Mouse (Mus musculus) thymus, postnatal 25 days (tissue): ENCODE data around the gene Kmt5c.
A peak's percentile ranks its signal among the peaks of the same experiment; 100 is the strongest.

ENCODE experiments used
- DNase-seq: peaks from one replicate; pipeline ENCODE4 v3.0.0; 2022

The Kmt5c gene

DNA sequence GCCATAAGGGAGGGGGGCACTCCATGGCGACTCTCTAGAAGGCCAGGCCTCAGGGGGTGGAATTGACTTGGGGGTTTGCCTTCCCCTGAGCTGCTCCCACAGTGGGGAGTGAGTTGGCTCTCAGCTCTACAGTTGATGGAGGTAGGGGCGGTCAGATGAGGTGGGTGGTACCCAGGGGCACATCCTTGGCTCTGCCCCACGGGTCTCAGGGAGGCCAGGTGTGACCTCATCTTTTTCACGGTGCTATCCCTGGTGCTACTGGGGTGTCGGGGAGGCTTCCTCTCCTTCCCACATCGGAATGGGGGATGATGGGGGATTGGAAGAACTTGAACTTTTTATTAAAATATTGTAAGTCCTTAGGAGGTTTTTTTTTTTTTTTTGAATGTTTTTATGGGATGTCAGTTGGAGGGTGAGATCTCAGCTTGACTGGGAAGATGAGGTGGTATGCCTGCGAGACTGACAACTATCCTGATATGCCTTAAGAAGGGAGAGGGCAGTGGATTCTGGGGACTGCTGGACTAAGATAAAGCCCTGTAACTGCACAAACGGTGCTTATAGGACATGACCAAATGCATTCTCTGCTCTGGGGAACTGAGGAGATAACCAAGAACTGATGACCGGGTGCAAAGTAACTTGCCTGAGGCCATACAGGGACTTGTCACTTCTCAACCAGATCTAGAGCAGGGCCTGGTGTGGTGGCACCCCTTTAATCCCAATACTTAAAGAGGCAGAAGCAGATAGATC is 7.4 kb downstream of the Kmt5c start:
- DNase-seq = no peak

DNA sequence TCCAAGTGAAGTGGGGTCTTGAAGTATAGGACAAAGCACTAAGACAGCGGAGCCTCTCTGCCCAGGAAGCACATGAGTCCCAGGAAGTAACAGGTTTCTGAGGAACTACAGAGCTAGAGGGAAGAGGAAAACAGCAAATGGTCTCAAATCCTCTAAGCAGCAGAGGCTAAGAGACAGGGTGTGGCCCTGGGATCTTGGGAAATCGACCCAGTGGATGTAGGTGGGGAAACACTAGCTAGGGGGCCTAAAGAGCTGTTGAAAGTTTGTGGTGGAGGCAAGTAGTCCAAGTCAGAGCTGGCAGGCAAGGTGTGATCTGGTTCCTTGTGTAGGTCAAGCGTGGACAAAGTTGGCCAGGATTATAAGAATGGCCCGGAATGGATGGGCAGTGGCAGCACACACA is 8.4 kb downstream of the Kmt5c start:
- no peak for DNase-seq

DNA sequence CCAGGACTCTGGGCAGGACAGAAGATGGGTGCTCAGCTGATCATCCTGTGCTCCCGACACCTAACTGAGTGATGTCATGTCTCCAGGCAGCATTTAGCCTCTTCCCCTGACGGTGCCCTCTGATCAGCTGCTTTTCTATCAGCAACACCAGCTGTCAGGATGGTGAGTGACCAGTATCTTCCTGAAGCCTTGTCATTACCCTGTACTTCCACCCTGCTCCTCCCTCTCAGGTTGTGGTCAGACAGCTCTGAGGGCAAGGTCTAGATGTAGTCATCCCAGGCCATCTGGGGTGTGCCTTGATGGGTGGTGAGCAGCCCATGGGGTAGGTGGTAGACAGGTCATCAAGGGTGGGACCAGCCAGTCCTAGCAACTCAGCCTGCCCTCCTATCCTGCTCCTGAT is 9.3 kb downstream of the Kmt5c start:
- DNase-seq = no peak

DNA sequence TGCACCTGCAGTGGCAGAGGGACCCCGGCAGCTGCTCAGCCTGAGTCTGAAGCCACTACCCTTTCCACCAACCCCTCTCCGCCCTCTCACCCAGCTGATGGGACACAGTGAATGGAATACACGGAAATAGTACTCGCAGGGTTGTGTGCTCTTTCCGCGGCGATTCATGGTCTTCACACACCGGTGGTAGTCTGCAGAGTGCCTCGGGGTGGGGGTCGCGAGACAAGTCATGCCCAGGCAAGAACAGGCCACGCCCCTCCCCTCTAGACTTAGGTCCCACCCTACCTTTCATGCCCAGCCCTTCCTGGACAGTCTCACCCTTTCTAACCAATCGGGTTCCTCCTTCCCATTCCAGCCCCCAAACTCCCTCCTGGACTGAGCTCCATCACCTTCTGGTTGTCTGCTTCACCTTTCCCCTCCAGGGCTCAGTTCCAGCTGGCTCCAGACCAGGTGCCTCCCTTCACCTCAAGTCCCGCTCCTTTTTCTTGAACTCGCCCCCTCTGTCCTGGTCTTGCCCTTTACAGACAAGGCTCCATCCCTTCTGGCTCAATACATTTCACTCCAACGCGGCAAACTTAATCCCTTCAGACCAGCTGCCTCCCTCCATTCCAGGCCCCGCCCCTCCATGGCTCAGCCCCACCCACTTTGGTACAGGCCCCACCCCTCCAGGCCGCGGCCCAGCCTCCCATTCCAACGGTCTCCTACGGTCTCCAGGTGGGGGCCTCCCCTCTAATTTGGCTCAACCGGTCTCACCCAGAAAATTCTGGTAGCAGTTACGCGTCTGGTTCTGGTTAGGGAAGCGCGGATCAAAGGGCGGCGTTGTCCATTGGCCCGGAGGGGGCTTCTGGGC is 12.3 kb downstream of the Kmt5c start:
- DNase-seq = peak; percentile 12

DNA sequence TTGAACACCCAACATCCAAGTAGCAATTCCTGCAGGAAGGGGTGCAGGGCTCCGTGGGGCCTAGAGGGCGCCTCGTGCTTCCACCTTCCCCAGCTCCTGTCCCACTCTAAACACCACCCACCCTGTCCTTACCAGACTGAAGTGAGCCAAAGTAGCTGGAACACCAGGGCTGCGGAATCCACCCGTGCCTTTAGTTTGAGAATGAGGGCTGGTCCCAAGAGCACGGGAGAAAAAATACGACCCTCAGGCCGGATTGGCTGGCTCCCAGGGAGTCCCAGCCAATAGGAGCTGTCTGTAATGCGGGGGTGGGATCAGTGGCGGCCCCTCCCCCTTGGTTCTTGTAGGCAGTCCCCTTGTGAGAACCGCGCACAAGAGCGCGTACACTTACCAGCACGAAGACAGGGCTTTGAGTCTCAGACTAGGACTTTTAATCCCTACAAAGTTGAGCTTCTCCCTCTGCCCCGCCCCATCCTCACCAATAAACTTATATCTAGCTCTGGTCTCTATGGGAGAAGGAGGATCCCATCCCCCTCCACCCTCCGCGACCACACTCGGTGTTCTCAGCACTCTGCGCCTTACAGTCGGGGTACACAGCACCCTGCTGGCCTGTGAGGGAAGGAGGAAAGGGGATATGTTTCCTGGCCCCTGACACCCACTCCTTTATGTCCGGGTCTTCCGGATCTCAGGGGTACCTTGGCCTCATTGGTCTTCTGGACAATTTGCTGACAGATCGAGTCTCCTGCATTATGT is 13.1 kb downstream of the Kmt5c start, which contains the start of gene Cox6b2:
Gene Cox6b2 (minus strand): TSS at position 274 of the 750 bp plus-strand sequence.
- peak; percentile 88 for DNase-seq

DNA sequence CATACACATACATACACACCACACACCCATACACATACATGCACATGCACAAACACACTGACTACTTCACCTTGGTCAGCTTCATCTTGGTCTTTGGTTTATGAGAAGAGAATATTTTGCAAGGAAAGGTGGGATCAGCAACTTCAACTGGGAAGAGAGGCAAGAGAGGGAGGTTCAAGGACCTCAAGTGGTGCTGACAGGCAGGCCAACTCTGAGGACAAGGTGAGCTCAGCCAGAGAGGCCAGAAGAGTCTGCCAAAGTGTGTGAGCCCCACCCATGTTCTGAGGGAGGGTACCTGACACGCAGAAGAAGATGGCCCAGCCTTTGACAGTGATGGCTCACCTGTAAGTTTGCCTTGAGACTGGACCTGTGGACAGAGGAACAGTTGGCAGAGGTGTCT is 19.8 kb downstream of the Kmt5c start:
- DNase-seq = no peak

DNA sequence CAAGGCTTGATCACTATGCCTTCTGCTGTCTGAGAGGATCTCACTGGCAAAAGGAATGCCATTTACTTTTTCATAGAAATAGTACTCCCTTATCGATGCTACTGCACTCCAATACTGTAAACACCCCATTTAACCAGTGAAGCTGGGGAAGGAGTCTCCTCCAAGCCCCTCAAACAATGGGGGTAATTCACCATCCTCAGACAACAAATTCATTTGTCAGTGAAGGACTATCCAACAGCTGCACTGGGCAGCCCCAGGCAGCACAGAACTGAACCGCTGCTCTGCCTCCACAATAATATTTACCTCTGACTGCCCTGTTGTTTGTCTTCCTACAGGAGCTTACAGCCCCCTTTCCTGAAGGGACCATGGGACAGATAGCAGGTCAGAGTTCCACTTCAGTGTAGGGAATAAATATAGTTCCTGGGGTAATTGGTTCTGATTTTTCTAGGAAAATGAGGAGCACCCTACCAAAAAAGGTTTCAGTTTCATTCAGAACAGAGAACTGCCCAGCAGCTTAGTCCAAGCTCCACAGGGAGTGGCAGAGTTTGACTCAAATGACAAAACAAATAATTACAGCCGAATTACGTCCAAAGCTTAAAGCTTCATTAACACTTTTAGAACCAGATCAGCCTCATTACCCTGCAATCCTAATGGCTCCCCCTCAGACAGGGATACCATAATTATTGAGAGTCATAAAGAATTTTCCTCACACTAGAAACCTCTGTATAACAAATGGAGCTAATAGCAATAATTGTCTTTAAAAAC is 25.2 kb downstream of the Kmt5c start:
- no peak for DNase-seq

DNA sequence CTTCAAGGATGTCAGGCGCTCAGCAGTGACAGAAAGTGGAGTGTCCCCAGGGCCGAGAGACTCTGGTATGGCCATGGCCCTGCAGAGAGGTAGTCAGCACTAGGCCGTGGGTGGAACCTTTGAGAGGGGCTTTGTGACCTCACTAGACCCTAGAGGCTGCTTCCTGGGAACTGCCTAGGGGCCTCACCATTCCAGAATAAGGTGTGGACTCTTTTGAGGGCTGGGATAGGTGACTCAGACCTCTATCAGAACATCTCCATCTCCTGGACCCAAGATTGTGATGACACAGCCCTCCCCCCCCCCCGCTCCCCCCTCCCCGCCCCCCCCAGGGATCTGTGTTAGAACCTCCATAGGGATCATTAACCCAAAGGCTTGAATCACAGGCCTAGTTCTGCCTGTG is 31.3 kb downstream of the Kmt5c start, which contains the start of gene Fam71e2:
Gene Fam71e2 (minus strand): TSS at position 101 of the 400 bp plus-strand sequence.
- DNase-seq = no peak

DNA sequence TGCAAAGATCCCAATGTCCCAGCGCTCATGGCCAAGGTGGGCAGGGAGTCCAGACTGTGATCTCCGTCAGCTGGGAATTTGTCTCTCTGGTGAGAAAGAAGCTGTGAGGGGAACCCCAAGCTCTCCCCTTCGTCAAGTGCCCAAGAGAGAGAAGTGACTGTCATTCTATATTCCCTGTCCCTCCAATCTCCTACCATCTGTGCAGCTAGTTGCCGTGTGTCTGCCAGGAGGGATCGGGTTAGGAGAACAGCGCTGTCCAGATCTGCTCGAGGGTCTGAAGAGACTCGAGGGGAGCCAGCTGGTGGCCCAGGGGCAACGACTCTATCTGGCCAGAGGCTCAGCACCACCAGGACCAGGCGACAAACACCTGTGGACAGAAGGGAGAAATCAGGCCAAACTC is 36.2 kb downstream of the Kmt5c start:
- DNase-seq = no peak

DNA sequence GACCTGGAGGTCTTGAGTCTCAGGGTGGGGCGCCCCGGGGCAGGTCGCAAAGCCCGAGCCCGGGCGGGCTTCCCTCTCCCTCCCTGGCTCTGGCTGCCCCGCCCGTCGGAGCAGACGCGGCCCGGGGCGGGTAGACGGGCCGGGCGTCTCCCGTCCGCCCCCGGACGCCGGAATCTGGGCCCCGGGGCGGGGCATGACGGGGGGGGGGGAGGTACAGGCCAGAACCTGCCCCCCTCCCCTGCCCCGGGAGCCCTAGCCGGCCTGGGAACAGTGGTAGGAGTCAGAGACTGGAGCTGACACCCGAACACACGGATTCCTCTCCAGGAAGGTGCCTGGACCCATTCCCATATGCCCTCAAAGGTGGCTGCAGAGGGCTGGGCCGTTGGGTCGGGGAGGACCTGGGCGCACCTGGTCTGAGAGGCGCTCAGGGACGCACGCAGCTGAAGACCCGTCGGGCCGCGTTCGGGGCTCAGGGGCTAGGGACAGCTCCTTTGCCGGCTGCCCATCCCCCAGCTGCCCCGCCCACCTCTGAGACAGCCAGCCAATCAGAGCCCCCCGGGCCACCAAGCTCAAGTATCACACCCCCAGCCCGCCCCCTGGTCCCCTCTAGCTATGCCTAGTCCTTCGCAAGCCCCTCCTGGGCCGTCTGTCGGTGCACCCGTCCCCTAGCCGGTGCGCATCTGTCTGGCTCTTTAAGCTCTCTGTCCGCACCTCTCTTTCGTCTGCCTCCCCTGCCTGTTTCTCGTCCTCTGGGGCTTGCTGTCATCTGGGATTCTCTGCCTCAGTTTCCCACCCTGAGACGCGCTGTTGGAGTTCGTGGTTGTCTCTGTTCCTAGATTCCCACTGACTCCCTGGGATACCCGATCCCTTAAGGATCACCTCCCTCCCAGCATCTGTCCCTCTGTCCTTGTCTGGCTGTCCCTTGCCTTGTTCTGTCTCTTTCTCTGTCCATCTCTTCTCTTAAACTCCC is 37.2 kb downstream of the Kmt5c start:
- DNase-seq = peak; percentile 30

DNA sequence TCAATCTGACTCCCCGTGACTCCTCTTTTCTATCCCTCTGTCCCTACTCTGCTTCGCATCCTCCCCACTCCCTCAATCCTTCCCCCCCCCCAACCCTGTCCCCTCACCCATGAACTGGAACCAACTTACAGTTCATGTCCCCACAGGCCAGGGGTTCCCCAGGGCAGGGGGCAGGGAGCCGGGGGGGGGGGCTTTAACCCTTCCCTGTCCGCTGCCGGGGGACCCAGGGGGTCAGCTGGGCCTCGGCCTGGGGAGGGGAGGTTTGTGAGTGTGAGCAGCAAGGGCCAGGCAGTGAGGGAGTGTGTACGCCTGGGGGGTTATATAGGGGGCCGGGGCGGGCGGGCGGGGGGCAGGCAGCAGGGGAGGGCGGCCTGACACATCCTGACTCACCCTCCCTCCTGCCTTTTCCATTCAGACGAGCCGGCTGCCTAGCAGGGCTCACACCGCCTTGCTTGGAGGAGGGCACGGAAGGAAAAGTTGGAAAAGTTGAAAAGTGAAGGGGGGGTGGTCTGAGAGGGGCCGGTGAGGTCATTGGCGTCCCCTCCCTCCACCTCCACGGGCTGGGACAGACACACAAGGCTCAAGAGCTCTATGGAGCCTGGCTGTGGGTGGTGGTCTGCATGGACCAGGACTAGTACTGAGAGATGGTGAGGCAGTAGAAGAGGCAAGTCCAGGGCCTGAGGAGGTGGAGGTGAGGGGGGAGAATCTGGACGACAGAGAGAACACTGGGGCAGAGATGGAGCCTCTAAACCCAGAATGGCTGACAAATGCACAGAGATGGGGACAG is 38.1 kb downstream of the Kmt5c start:
- no peak for DNase-seq

DNA sequence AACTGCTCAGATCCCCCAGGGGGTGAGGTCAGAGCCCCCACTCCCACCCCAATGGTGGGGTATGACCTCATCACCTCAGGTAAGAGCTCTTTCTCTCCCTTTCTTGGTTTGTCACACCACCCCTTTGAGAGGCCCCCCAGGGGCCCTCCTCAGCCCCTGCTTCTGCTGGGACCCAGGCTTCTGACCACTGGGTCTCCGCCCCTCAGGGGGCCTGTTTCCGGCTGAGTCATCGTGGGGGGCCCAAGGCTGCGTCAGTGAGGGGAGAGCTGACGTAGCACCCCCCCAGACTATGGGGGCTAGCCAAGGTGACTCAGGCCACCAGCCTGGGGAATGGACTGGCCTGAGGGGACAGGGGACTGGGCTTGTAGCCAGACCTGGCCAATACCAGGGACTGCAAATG is 40.0 kb downstream of the Kmt5c start:
- DNase-seq = no peak

DNA sequence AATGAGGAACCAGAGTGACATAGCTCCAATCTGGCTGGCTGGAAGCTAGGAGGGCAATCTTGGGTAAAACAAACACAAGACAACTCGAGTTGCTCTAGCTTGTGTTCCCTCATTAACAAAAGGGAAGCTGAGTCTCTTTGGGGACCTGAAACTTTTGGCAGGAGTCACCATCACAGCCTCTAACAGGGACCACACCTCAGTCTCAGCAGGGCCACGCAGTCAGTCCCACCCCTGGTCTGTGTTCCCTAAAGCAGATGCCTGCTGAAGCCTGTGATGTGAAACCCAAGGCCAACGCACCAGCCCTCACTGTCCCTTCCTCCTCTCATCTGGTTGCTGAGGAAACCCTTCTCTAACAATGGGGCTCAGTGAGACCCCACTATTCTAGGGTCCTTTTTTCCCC is 42.2 kb downstream of the Kmt5c start:
- no peak for DNase-seq

DNA sequence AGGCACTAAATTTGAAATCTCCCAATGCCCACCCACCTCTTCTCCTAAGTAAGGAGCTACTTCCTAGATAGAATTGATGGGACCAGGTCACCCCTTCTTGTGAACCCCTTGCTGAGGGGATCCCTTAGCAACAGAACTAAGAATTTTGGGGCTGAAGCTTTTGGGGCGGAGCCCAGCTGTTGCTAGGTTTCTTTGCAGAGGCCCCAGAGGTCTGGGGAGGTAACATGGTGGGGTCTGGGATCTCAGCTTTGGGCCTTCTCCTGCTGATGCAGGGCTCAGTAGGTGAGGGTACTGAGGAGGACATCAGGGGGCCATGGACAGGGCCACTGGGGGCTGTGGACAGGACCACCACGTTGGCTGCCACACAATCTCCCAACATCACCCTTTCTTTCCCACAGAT is 42.8 kb downstream of the Kmt5c start, which contains the start of the genes Il11 and Tmem190:
Gene Il11 (minus strand): TSS at position 101 of the 400 bp plus-strand sequence.
Gene Tmem190 (plus strand): TSS at position 179 of the 400 bp plus-strand sequence.
- DNase-seq = no peak

DNA sequence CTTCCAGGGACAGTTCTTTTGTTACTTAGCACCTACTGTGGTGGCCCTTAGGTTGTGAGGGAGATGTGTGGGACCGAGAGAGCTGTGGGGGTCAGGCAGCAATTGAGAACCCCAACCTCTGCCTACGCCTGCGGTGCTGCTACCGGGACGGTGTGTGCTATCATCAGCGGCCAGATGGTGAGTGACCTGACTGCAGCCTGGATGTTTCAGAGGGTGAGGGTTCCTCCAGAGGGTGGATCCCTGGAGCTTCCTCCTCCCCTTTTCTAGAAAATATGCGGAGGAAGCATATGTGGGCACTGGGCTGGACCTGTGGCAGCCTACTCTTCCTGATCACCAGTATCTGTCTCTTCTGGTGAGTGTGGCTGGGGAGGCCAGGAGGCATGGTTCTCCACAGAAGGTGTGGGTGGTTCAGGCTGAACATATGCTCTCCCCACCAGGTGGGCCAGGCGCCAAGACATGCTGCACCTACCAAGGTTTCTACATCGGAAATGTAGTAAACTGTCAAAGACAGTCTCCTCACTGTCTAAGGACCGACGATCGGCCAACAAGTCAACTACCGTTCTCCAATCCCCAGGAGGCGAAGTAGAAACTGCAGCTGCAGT is 43.9 kb downstream of the Kmt5c start:
- DNase-seq = no peak

DNA sequence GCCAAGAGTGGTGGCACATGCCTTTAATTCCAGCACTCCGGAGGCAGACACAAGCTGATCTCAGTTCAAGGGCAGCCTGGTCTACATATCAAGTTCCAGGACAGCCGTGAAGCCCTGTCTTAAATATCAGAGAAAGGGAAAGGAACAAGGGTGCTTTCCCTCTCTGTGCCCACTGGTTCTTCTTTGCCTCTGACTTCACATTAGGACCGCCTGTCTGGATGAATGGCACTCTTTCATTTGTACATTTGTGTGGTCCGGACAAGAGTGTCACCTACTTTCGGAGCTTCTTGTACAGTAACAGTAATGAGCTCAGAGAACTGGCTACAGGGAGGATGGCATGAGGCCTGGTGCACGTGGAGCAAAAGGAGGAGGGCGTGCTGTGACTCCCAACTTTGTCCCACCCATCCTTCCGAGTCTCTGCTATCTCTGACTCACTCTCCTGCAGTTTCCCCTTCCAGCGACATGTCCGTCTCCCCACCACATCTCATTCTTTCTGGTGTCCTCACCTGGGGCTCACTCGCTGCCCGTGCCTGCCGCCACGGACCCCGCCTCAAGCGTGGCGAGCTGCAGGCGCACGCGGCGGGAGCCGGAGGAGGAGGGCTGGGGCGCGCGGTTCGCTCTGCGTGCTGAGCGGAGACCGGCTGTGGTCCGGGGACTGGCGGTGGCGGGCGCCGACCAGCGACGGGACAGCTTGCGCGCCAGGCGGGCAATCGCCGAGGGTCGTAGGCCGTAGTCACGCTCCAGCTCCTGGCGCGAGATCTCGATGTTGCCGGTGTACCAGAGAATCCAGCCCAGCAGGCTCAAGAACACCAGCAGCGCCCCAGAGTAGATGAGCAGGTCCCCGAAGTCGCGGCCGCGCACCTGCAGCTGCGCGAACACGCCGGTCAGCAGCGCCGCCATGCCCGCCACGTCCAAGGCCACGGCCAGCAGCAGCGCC is 48.9 kb downstream of the Kmt5c start:
- DNase-seq = peak; percentile 47

DNA sequence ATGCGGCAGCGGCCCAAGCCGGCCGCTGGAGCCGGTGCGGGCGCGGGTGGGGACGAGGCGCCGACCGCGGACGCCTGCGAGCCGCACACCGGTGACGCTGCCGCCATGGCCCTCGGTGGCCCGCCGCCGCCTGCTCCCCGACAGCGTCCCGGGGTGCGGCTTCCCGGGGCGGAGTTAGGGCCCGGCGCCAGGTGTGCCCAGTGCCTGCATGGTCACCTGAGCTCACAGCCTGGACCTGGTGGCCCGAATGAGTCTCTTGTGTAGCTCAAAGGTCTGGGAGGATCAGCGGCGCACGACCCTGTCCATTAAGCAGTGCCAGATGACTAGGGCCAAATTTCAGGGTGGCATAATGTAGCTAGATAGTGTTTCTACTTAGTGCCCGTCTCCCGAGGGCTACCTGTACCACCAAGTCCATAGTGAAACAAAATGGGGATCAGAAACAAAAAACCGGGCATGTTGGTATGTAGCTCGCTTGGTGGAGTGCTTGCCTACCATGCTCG is 49.6 kb downstream of the Kmt5c start, which contains the start of gene Tmem238:
Gene Tmem238 (minus strand): TSS at position 221 of the 500 bp plus-strand sequence.
- peak; percentile 25 for DNase-seq
